Mouse (Mus musculus) MEL (cell line): ENCODE data around the gene Eef2.

ENCODE experiments used
- CTCF ChIP-seq, 3 experiments: IDR thresholded peaks in 2 of 3; conservative IDR thresholded peaks in 1 of 3; 2 replicates each; pipeline ENCODE4 v1.5.1; 2011 to 2012; ENCODE audit warnings: low read length in 3 of 3, low read depth in 2 of 3, mild to moderate bottlenecking in 2 of 3, improper control_type of control experiment in 1 of 3, inconsistent platforms in 1 of 3, mixed read lengths in 1 of 3, moderate library complexity in 1 of 3; ENCODE audit not compliant: control insufficient read depth in 1 of 3, insufficient read depth in 1 of 3, poor library complexity in 1 of 3, severe bottlenecking in 1 of 3
- HCFC1 ChIP-seq: IDR thresholded peaks from 2 replicates; pipeline ENCODE4 v1.6.1; 2012; ENCODE audit warnings: low read depth, mild to moderate bottlenecking, inconsistent platforms, low read length, improper control_type of control experiment, moderate library complexity
- MAFK ChIP-seq: IDR thresholded peaks from 2 replicates; pipeline ENCODE4 v1.6.1; 2011; ENCODE audit warnings: low read depth, mild to moderate bottlenecking, low read length, improper control_type of control experiment, borderline replicate concordance
- MXI1 ChIP-seq: IDR thresholded peaks from 2 replicates; pipeline ENCODE4 v1.6.1; 2011; ENCODE audit warnings: mild to moderate bottlenecking, low read depth, low read length, improper control_type of control experiment
- POLR2A ChIP-seq, 2 experiments: IDR thresholded peaks; 2 replicates each; pipeline ENCODE4 v1.6.1; 2011 to 2012; ENCODE audit warnings: low read length in 2 of 2, mild to moderate bottlenecking in 2 of 2, control low read depth in 1 of 2, improper control_type of control experiment in 1 of 2, low read depth in 1 of 2, moderate library complexity in 1 of 2; ENCODE audit not compliant: control insufficient read depth in 1 of 2, insufficient read depth in 1 of 2, poor library complexity in 1 of 2
- POLR2AphosphoS2 ChIP-seq: IDR thresholded peaks from 2 replicates; pipeline ENCODE4 v1.6.1; 2011; ENCODE audit warnings: low read length, improper control_type of control experiment
- POLR2AphosphoS5 ChIP-seq: IDR thresholded peaks from 2 replicates; pipeline ENCODE4 v1.6.1; 2012; ENCODE audit warnings: low read depth, borderline replicate concordance, mild to moderate bottlenecking, inconsistent platforms, low read length, moderate library complexity, mixed read lengths
- ZC3H11A ChIP-seq: IDR thresholded peaks from 2 replicates; pipeline ENCODE4 v1.6.1; 2012; ENCODE audit warnings: low read depth, mild to moderate bottlenecking, inconsistent platforms, low read length, improper control_type of control experiment
- ZMIZ1 ChIP-seq: IDR thresholded peaks from 2 replicates; pipeline ENCODE4 v1.6.1; 2012; ENCODE audit warnings: low read depth, mild to moderate bottlenecking, inconsistent platforms, low read length, improper control_type of control experiment, moderate library complexity

DNA sequence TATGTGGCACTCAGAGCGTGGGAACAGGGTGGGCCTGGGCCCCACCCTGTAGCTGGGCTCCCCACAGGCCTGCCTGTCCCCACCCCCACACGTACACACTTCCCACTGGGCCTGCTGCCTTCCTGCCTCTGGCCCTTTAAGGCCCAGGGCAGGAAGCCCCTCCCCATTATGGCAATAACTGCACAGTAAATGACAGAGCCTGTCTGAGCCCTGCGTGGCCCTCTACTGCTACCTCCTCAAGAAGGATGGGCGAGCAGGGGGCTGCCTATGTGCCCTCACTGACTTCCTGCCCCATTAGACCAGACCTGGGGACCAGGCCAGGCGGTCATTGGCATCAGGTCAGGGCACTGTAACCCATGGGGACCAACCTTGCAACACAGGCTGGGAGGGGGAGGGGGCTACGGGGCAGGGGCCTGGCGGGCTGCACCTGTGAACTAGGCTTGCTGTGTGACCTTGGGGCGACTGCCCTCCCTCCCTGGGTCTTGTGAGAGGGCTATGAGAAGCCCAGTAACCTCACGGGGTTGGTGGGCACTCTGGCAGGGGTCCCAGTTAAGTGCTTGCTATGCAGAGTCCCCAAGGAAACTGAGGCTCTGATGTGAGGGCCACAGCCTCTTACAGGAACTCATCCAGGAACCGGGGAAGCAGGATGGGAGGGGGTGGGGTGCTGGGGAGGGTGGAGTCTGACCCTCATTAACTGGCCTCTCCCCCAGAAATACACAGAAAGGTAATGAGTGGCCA is 35.5 kb upstream of the Eef2 start:
- no peak for TF ChIP-seq CTCF (IDR thresholded peaks at IDR 0.05 in 2 of 3, conservative IDR thresholded peaks at IDR 0.05 in 1 of 3; ENCODE audit: control insufficient read depth in 1 of 3, insufficient read depth in 1 of 3, low read depth in 2 of 3, low read length in 3 of 3, poor library complexity in 1 of 3, severe bottlenecking in 1 of 3)
- no peak for TF ChIP-seq ZMIZ1
- TF ChIP-seq POLR2AphosphoS2, result no peak
- no peak for TF ChIP-seq POLR2AphosphoS5
- TF ChIP-seq HCFC1, result no peak
- no peak for TF ChIP-seq POLR2A (IDR thresholded peaks at IDR 0.05; ENCODE audit: control insufficient read depth in 1 of 2, insufficient read depth in 1 of 2, low read depth in 1 of 2, low read length in 2 of 2, poor library complexity in 1 of 2)
- no peak for TF ChIP-seq MAFK
- no peak for TF ChIP-seq MXI1
- TF ChIP-seq ZC3H11A, result no peak
